Mouse (Mus musculus) hindbrain, embryonic 13.5 days (tissue): ENCODE data around the gene Foxj1. TPM values are rescaled to one million over a fixed set of nuclear protein-coding genes. Genes with fewer than 3 reads are reported as not detected.
"Not testable (repeated sequence)": the region's sequence is repeated elsewhere in the genome, so short reads cannot be mapped to it uniquely, and the experiment has no call there.

Experiments
- ATAC-seq: fragments of 200-750 bp; cut with Nextera tagmentation; 2 replicates; pipeline ENCODE4 v1.8.0; 2017; ENCODE audit warnings: moderate TSS enrichment; ENCODE audit not compliant: low FRiP score
- H3K27ac ChIP-seq: fragments of 300-500 bp; sonication (generic); 2 replicates; pipeline ENCODE4 v1.5.1; 2015; ENCODE audit warnings: inconsistent platforms, mild to moderate bottlenecking, moderate library complexity
- H3K27me3 ChIP-seq: fragments of 300-500 bp; sonication (generic); 2 replicates; pipeline ENCODE4 v1.6.1; 2015; ENCODE audit warnings: mild to moderate bottlenecking, inconsistent platforms
- H3K36me3 ChIP-seq: fragments of 300-500 bp; sonication (generic); 2 replicates; pipeline ENCODE4 v1.6.1; 2015; ENCODE audit warnings: mild to moderate bottlenecking, inconsistent platforms
- H3K4me1 ChIP-seq: fragments of 300-500 bp; sonication (generic); replicated peaks from 2 replicates; pipeline ENCODE4 v1.6.1; 2015; ENCODE audit warnings: inconsistent platforms
- H3K4me2 ChIP-seq: fragments of 300-500 bp; sonication (generic); 2 replicates; pipeline ENCODE4 v1.6.1; 2015; ENCODE audit warnings: inconsistent platforms, mild to moderate bottlenecking, moderate library complexity
- H3K4me3 ChIP-seq: fragments of 300-500 bp; sonication (generic); 2 replicates; pipeline ENCODE4 v1.5.1; 2015; ENCODE audit warnings: mild to moderate bottlenecking, inconsistent platforms
- H3K9ac ChIP-seq: fragments of 300-500 bp; sonication (generic); 2 replicates; pipeline ENCODE4 v1.6.1; 2015; ENCODE audit warnings: mild to moderate bottlenecking, inconsistent platforms
- H3K9me3 ChIP-seq: fragments of 300-500 bp; sonication (generic); 2 replicates; pipeline ENCODE4 v1.6.1; 2016; ENCODE audit warnings: inconsistent platforms
- WGBS: fragments of 180-500 bp; shearing (Covaris S2); methylation state at CpG from one replicate; pipeline ENCODE4 v1.1.7; 2015; 5-methylcytosine and 5-hydroxymethylcytosine counted together
- polyA plus RNA-seq: library from polyadenylated mRNA; unstranded; fragments of >200 nt; fragmentation: Nextera tagmentation; extraction: Ambion mirVana; gene quantifications from 2 replicates; pipeline ENCODE4 v1.2.1, GENCODE M21; 2015

Gene Foxj1
- polyA plus RNA-seq, 1 experiment from 2014 or later, result 24.3 TPM

DNA sequence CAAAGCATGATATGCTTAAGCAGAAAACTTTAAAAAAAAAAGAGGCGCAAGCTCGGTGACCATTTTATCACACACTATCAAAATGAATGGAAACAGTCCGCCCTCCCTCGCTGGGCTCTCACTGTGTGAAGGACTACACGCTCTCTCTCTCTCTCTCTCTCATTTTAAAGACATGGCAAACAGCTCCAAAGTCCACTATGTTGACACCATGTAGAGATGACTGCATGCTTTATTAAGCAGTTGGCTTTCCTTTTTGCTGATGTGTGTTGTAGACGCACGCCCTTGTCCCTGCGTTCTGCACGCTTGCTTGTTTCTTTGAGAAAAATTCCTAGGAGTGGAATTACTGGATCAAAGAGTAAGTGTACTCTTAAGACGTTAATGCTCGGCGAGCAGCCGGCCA is 30.2 kb upstream of the Foxj1 start:
- no peak overlapping the region for H3K27ac ChIP-seq
- 0 out of 2 replicates have a peak, but pooled peaks cover 4% of the 10 kb centered on the region for H3K4me1 ChIP-seq
- 76% methylated on average over 13 of the region's 13 CpGs for WGBS
- ATAC-seq, result no peak
- H3K9ac ChIP-seq, result no peak overlapping the region
- no peak overlapping the region for H3K4me3 ChIP-seq
- H3K27me3 ChIP-seq, result no peaks in the 10 kb centered on the region
- no peaks in the 10 kb centered on the region for H3K9me3 ChIP-seq
- no peak overlapping the region for H3K4me2 ChIP-seq
- peaks cover 19% of the 10 kb centered on the region for H3K36me3 ChIP-seq

DNA sequence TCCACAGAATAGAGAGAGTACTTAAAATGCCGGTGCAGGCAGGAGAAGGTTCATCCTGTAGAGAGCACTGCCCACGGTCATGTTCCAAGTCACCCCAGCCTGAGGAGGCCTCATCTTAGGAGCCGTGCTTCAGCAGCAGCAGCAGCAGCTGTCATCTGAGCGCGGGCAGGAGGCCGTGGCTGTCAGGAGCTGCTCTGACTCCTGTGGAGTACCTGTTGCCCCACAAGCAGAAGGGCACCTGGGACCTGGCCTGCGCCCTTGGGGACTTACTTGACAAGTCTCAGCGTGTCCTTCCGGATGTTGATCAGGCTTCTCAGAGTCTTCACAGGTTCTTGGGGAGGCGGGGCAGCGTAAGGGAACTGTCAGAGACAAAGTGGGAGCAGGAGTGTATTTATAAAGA is 26.8 kb upstream of the Foxj1 start:
- Histone ChIP-seq H3K36me3 (peaks cover 45% of the 10 kb centered on the region), H3K9me3 (no peaks in the 10 kb centered on the region), H3K4me3 (no peak overlapping the region), H3K4me1 (peaks cover 20% of the 10 kb centered on the region), H3K27ac (no peak overlapping the region), H3K4me2 (no peak overlapping the region), H3K9ac (no peak overlapping the region), H3K27me3 (no peaks in the 10 kb centered on the region)
- ATAC-seq, result no peak
- 71% methylated on average over 11 of the region's 11 CpGs for WGBS

DNA sequence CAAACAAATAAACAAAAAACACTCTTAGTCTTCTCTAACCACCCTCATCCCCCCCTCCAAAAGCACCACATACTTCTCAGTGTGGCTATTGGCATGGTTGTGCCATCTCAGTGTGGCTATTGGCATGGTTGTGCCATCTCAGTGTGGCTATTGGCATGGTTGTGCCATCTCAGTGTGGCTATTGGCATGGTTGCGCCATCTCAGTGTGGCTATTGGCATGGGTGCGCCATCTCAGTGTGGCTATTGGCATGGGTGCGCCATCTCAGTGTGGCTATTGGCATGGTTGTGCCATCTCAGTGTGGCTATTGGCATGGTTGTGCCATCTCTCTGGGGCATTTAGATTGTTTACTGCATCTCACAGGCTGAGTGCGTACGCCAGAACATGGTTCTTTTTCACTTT is 25.7 kb upstream of the Foxj1 start:
- 98% methylated on average over 5 of the region's 5 CpGs for WGBS
- not testable (repeated sequence) for H3K27me3 ChIP-seq, H3K9me3 ChIP-seq, H3K4me2 ChIP-seq, H3K4me3 ChIP-seq, H3K27ac ChIP-seq, H3K9ac ChIP-seq, ATAC-seq
- peaks cover 48% of the 10 kb centered on the region for H3K36me3 ChIP-seq
- peaks cover 20% of the 10 kb centered on the region for H3K4me1 ChIP-seq

DNA sequence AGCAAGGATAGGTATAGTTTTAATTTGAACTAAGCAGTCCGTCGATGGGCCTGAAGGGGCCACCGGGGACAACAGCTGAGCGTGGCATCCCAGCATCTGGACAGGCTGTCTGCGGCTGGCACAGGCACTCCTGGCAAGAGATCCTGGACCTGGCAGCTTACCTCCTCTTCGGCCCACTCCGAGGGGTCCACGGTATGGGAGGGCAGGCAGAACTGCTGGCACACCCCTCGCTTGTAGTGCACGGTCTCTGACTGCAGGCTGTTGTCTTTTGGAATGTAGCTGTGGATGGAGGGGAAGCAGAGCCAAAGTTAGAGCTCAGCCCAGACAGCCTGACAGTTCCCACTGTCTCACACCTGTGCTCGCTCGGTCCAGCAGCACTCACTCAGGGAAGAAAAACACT is 24.5 kb upstream of the Foxj1 start:
- 0 out of 2 replicates have a peak overlapping the region, but pooled peaks have one; percentile 4 for H3K9ac ChIP-seq
- H3K36me3 ChIP-seq, result peaks cover 61% of the 10 kb centered on the region
- ATAC-seq, result no peak
- no peaks in the 10 kb centered on the region for H3K27me3 ChIP-seq
- H3K9me3 ChIP-seq, result no peaks in the 10 kb centered on the region
- no peak overlapping the region for H3K4me3 ChIP-seq
- WGBS, result 80% methylated on average over 12 of the region's 12 CpGs
- peaks cover 20% of the 10 kb centered on the region for H3K4me1 ChIP-seq
- H3K4me2 ChIP-seq, result no peak overlapping the region
- H3K27ac ChIP-seq, result peak overlapping the region; percentile 60; the same call in 1 of the 2 replicates

DNA sequence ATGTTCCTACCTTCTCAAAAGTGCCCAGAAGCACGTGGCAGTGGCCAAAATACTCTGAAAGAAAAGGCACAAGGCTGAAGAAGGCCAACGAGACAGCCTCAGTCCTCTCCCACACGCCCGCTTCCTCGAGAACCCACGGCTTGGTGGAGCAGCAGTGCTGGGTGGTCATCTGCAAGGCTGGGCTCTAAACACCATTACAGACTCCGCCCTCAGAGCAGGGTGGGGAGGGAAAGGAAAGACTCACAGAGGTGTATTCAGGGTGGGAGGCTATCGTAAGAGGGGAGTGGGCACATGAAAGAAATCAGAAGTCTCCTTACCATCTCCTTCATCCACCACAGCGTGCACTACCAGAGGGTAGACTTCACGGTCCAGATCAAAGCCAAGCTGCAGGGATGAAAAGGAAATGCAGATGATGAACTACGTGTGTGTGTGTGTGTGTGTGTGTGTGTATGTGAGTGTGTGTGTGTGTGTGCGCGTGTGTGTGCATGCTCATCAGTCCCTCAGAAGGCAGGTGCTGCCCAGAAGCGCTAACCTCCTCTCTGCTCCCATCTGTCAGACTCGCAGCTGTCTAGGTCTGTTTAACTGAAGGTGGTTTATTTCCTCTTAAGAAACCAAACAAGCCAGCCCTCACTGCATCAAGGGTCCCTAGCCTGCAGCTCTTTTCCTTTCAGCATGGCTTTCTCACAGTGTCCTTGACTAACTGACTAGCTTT is 23.9 kb upstream of the Foxj1 start:
- no peak for ATAC-seq
- peaks cover 66% of the 10 kb centered on the region for H3K36me3 ChIP-seq
- H3K4me1 ChIP-seq, result peaks cover 20% of the 10 kb centered on the region
- H3K9ac ChIP-seq, result 0 out of 2 replicates have a peak overlapping the region, but pooled peaks have one; percentile 4
- no peak overlapping the region for H3K4me3 ChIP-seq
- peak overlapping the region; percentile 60; the same call in 1 of the 2 replicates for H3K27ac ChIP-seq
- no peaks in the 10 kb centered on the region for H3K9me3 ChIP-seq
- H3K27me3 ChIP-seq, result no peaks in the 10 kb centered on the region
- 73% methylated on average over 15 of the region's 15 CpGs for WGBS
- H3K4me2 ChIP-seq, result no peak overlapping the region

DNA sequence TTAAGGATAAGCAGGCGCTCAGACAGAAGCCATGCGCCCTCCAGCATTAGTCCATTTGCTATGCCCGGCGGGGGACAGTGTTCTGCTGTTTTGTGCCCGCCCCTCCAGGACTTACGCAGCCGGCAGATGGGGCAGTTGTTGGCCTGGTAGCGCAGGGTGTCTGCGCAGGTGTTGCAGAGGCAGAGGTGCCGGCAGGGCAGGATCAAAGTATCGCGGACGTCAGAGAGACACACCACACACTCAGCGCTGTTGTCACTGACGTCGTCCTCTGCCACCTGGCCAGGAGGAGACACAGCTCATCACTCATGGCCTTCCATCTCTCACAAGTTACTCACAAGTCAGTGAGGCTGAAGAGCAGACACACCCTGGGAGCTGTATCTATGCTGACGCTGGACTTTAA is 19.3 kb upstream of the Foxj1 start:
- Histone ChIP-seq H3K9ac (no peak overlapping the region), H3K27me3 (no peaks in the 10 kb centered on the region), H3K4me2 (no peak overlapping the region), H3K36me3 (peaks cover 75% of the 10 kb centered on the region), H3K9me3 (no peaks in the 10 kb centered on the region), H3K4me3 (no peak overlapping the region), H3K27ac (no peak overlapping the region), H3K4me1 (peaks cover 10% of the 10 kb centered on the region)
- WGBS, result 41% methylated on average over 17 of the region's 17 CpGs
- no peak for ATAC-seq

DNA sequence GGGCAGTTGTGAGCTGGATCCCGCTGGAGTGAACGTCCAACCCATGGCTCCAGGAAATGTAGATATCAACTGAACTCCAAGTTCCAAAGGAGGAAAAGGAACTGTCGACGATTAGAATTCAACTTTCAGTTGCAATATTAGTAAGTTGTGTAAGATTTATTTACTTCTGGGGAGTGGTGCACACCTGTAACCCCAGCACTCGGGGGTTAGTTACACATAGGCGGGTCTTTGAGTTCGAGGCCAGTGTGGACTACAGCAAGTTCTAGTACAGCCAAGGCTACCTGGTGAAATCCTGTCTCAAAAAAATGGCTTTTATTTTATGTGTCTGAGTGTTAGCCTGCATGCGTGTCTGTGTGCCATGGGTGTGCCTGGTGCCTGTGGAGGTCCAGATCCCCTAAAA is 18.3 kb upstream of the Foxj1 start:
- Histone ChIP-seq H3K4me2 (no peak overlapping the region), H3K36me3 (peaks cover 77% of the 10 kb centered on the region), H3K4me1 (0 out of 2 replicates have a peak, but pooled peaks cover 3% of the 10 kb centered on the region), H3K4me3 (no peak overlapping the region), H3K9ac (no peak overlapping the region), H3K27me3 (no peaks in the 10 kb centered on the region), H3K9me3 (no peaks in the 10 kb centered on the region), H3K27ac (no peak overlapping the region)
- ATAC-seq, result no peak
- 95% methylated on average over 8 of the region's 8 CpGs for WGBS

DNA sequence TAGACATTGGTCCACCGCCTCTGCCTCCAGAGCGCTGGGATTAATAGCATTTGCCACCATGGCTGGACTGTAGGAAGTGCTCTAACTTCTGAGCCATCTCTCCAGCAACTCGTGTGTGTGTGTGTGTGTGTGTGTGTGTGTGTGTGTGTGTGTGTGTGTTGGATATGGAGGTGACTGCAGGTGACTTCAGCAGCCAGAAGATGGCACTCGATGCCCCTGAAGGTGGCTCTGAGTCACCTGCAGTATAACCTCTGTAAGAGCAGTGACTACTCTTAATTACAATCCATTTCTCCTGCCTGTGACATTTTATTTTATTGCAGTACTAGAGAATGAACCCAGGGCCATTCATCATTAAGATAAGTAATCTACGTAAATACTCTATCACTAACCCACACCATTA is 16.1 kb upstream of the Foxj1 start:
- ATAC-seq, result no peak
- WGBS, result 86% methylated on average over 5 of the region's 5 CpGs
- no peak overlapping the region for H3K4me2 ChIP-seq
- H3K4me1 ChIP-seq, result no peaks in the 10 kb centered on the region
- H3K27me3 ChIP-seq, result no peaks in the 10 kb centered on the region
- H3K9me3 ChIP-seq, result no peaks in the 10 kb centered on the region
- H3K27ac ChIP-seq, result no peak overlapping the region
- H3K9ac ChIP-seq, result no peak overlapping the region
- no peak overlapping the region for H3K4me3 ChIP-seq
- H3K36me3 ChIP-seq, result peaks cover 90% of the 10 kb centered on the region

DNA sequence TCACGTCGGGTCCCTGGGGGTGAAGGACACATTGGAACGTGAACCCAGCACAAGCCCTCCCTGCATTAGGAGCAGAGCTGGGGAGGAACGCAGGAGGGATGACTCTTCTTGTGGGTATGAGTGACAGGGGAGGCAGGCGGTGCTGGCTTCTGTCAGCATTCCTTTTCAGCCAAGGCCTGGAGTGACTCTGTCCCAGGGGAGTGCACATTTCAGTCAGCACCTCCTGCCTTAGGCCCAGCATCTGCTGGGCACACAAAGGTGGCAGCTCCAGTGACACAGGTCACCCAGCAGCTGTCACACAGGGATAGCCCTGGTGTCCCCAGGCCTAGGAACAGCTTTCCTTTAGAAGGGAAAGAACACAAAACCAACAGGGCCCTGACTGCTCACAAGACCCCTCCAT is 12.8 kb upstream of the Foxj1 start:
- peaks cover 87% of the 10 kb centered on the region for H3K36me3 ChIP-seq
- H3K4me2 ChIP-seq, result no peak overlapping the region
- H3K9me3 ChIP-seq, result no peaks in the 10 kb centered on the region
- ATAC-seq, result no peak
- no peak overlapping the region for H3K4me3 ChIP-seq
- no peaks in the 10 kb centered on the region for H3K27me3 ChIP-seq
- WGBS, result 74% methylated on average over 5 of the region's 5 CpGs
- no peak overlapping the region for H3K27ac ChIP-seq
- peaks cover 11% of the 10 kb centered on the region for H3K4me1 ChIP-seq
- H3K9ac ChIP-seq, result 0 out of 2 replicates have a peak overlapping the region, but pooled peaks have one; percentile 19

DNA sequence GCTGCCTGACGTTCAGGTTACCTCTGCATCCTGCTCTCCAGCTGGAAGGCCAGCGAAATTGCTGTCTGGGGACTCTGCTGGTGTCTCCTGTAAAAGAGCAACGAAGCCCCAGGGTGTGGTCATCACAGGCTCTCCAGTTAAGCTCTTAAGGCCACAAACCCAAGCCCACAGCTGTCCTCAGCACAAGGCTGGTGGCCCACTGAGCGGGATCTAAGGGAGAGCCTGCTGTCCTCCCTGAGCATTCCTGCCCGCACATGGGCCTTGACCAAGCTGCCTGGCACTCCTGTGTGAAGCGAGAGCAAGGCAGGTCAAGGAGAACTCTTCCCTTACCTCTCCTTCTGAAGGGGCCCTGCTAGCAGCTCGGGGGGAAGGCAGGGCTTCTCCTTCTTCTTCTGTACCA is 11.8 kb upstream of the Foxj1 start:
- Histone ChIP-seq H3K9ac (no peak overlapping the region), H3K36me3 (peaks cover 88% of the 10 kb centered on the region), H3K4me2 (no peak overlapping the region), H3K4me3 (no peak overlapping the region), H3K27me3 (no peaks in the 10 kb centered on the region), H3K9me3 (no peaks in the 10 kb centered on the region), H3K27ac (no peak overlapping the region), H3K4me1 (peaks cover 11% of the 10 kb centered on the region)
- ATAC-seq, result no peak
- WGBS, result 80% methylated on average over 7 of the region's 7 CpGs

DNA sequence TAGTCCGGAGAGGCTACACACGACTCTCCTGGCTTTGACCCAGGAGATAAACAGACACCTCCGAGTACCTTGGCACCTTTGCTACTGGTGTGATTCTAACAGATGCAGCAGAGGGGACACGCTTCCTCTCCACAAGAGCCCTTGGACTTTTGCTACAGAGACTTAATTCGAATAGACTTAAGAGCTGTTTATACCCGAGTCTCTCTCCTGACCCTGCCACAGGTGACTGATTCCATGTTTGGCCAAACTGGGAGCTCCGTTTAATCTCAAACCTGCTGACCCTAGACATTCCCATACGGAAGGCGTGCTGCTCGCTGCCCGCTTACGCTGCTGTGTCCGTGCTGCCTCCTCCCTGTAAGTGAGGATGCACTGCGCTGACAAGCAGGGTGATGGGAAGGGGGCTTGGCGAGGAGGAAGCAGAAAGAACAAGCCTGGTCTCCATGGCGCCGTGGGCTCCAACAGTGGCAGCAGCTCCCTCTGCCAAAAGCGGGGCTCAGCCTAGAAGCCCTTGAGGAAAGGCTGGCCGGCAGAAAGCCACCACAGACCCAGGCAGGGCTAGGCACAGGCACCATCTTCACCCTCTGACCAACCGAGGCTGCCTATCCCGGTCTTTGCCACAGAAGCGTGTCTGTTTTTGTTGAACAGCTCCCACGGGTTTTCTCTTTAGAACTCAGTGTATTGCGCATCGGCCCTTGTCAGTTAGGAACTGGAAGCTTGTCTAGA is 7.0 kb upstream of the Foxj1 start:
- ATAC-seq, result no peak
- Histone ChIP-seq H3K4me2 (no peak overlapping the region), H3K4me3 (no peak overlapping the region), H3K9me3 (no peaks in the 10 kb centered on the region), H3K9ac (0 out of 2 replicates have a peak overlapping the region, but pooled peaks have one; percentile 19), H3K27me3 (peaks cover 6% of the 10 kb centered on the region), H3K27ac (peak overlapping the region; percentile 55), H3K36me3 (peaks cover 86% of the 10 kb centered on the region), H3K4me1 (peaks cover 12% of the 10 kb centered on the region)
- WGBS, result 70% methylated on average over 25 of the region's 25 CpGs

DNA sequence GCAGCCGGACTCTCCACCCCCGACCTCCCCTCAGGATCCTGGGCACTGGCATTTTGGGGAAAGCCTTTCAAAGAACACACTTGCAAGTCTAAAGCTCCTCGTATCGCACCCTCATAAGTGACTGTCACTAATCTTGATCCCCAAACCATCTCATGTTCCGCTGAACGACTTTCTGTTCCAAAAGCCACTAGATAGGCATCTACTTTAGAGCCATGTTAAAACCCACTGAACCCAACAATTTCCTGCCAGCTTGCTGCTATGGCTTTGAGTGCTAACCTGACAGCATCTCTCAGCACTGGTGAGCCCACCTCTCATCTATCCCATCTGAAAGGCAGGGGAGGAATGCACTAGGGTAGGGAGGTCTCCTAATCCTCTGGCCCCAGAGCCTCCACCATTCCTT is 2.3 kb upstream of the Foxj1 start:
- ATAC-seq, result no peak
- H3K4me3 ChIP-seq, result no peak overlapping the region
- H3K9me3 ChIP-seq, result no peaks in the 10 kb centered on the region
- no peak overlapping the region for H3K4me2 ChIP-seq
- WGBS, result 86% methylated on average over 6 of the region's 6 CpGs
- no peak overlapping the region for H3K27ac ChIP-seq
- H3K27me3 ChIP-seq, result peaks cover 35% of the 10 kb centered on the region
- peaks cover 43% of the 10 kb centered on the region for H3K36me3 ChIP-seq
- H3K9ac ChIP-seq, result peak overlapping the region; percentile 8; the same call in 1 of the 2 replicates
- H3K4me1 ChIP-seq, result peaks cover 46% of the 10 kb centered on the region
